Mouse (Mus musculus) lung, postnatal 14 days (tissue): Measurements from ENCODE around the gene Gm10840.
"Not testable (repeated sequence)": the region's sequence is repeated elsewhere in the genome, so short reads cannot be mapped to it uniquely, and the experiment has no call there.

Experiments
- DNase-seq: peaks from one replicate; pipeline ENCODE4 v3.0.0; 2021

The Gm10840 gene

DNA sequence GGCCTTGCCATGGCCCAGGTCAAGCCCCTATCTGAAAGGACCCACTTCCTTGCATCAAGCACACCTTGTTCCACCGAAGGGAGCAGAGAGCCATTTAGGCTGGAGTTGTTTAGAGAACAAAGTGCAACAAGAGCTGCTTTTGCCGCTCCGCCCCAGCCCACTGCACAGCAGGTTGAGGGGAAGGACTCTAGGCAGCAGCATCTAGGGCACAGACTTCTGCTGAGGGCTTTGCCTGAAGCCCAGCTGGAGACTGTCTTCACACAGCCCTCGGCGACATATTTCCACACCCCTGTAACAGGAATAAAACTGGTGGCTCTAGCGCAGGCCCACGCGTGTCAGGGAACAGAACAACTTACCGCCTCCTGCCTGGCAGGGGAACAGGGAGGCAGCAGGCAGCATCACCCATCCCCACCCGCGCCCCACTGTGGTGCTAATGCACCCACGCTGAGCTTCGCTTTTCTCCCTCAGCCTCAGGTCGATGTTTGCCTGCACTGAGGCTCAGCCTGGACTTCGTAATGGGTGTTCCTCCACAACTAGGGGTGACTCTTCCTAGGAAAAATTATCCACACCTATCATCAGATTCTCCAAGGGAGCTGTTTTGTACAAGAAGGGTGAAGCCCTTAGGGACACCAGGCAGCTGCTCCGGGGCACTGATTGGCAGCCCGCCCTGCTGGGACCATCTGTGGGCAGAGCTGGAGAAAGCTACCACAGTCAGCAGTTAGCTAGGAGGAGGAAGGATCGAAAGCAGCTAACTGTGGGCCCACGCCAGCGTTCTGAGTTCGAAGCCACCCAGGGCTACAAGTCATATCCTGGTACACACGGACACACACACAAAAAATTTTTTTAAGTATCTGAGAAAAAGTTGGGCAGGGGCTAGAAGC lies at the start of gene Gm10840, which contains the start of gene Limd2:
Gene Gm10840 (plus strand): TSS at position 10 of the 881 bp plus-strand sequence.
Gene Limd2 (minus strand): TSS at position 20 of the 881 bp plus-strand sequence.
- peak; percentile 60 for DNase-seq

DNA sequence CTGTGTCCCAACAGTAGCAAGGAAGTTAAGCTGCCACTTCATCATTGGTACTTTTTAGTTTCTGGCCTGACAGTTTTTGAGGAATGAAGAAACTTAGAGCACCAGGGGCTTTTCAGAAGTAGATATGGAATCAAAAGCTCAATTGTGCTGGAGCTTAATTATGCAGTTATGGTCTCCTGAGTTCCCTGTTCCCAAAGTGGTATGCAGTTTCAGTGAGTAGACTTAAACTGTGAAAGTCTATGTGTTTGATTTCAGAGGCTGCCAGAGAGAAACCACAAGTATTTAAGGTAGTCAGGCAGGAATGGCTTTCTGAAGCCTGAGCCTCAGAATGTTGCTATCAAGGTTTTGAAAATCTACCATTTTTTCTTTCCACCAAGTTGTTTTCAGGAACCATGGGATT lies 49.0 kb upstream of the Gm10840 start:
- DNase-seq: no peak

DNA sequence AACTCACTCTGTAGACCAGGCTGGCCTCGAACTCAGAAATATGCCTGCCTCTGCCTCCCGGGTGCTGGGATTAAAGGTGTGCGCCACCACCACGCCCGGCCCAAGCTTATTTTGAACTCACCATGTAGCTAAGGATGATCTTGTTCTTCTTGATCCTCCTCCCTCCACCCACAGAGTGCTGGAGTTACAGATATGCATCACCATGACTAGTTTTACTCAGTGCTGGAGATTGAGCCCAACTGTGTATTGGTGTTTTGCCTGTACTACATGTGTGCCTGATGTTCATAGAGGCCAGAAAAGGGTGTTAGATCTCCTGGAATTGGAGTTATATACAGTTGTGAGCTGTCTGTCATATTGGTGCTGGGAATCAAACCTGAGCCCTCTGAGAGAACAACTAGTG lies 38.4 kb upstream of the Gm10840 start:
- DNase-seq: no peak

DNA sequence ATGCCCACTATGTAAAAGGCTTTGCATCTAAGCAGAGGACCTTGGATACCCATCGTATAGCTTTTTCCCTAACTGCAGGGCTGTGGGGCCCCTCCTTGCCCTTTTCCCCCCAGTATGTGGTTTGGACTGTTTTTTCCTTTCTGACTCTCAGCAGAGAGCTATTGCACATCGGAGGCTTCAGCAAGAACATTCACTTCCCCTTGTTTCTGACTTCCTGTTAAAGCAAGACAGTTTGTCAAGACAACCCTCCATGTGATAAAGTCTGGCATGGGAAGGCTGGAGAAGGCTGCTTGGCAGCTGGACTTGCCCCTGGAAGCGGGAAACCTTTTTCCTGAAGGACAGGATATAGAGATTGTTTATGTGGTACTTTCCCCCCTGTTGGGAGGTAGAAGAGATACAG lies 37.9 kb upstream of the Gm10840 start:
- peak; percentile 36 for DNase-seq

DNA sequence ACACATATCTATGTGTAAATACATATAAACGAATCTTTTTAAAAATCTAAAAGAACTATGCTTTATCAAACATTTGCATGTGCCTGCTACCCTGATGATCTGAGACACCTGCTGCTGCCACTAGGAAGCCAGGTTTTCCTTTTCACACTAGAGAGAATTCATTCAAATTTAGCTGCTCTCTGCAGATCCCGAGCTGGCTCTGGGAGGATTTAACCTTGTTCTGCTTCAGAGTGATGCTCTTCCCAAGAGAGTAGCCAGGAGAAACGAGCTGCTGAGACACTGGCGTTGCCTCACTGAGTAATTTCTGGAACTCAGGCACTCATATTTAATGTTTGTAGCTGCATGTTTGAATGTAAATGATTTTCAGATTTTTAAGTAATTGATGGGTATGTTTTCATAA lies 35.9 kb upstream of the Gm10840 start:
- no peak for DNase-seq

DNA sequence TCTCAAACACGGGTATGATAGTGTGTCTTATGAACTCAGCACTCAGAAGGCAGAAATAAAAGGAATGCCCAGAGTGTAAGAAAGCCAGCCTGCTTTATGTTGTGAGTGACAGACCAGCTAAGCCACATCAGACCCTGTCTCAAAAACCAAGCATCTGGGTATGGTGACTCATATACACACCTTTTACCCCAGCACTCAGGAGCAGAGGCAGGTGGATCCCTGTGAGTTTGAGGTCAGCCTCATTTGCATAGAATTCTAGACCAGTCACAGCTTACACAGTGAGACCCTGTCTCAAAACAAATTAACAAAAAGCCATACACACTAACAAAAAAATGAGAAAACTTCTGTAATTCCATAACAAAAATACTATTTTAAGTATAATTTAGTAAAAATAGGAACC lies 34.8 kb upstream of the Gm10840 start:
- no peak for DNase-seq

DNA sequence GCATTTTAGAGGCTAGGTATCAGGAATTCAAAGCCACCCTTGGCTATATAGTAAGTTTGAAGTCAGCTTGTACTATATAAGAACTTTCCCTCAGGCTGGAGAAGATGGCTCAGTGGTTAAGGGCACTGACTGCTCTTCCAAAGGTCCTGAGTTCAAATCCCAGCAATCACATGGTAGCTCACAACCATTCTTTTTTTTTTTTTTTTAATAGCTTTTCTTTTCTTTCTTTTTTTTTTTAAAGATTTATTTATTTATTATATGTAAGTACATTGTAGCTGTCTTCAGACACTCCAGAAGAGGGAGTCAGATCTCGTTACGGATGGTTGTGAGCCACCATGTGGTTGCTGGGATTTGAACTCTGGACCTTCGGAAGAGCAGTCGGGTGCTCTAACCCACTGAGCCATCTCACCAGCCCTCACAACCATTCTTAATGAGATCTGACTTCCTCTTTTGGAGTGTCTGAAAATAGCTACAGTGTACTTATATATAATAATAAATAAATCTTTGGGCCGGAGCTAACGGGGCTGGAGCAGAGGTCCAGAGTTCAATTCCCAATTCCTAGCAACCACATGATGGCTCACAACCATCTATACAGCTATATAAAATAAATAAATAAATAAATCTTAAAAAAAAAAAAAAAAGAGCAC lies 33.8 kb upstream of the Gm10840 start:
- not testable (repeated sequence) for DNase-seq

DNA sequence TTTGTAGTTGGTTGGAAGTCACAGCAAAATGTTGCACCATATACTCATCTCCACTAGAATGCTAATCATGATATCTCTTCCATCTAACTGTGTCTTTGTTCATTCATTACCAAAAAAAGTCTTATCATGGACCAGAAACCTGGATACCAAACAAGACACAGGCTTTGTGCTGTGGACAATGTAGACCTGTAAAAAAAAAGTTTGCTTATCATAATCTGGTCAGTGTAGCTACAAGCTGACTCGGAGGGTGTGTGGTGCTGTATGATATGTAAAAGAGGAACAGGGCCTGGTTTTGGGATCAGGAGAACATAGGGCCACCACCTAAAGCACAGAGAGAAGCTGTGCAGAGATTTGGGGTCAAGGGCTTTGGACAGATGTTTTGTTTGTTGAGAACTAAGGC lies 31.2 kb upstream of the Gm10840 start:
- no peak for DNase-seq

DNA sequence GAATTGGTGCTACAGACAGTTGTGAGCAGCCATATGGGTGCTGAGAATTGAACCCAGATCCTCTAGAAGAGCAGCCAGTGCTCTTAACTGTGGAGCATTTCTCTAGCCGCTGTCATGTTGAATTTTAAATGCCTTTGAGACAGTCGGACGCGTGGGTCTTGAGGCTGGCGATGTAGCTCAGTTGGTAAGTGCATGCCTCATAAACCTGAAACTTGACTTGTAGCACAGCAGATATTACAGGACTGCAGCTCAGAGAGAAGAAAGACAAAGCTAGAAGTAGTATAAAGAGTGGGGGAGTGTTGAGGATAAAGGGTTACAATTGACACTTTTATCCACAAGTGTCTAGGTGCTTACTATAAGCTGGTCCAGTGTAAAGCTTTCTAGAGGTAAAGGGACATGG lies 28.1 kb upstream of the Gm10840 start:
- DNase-seq: no peak

DNA sequence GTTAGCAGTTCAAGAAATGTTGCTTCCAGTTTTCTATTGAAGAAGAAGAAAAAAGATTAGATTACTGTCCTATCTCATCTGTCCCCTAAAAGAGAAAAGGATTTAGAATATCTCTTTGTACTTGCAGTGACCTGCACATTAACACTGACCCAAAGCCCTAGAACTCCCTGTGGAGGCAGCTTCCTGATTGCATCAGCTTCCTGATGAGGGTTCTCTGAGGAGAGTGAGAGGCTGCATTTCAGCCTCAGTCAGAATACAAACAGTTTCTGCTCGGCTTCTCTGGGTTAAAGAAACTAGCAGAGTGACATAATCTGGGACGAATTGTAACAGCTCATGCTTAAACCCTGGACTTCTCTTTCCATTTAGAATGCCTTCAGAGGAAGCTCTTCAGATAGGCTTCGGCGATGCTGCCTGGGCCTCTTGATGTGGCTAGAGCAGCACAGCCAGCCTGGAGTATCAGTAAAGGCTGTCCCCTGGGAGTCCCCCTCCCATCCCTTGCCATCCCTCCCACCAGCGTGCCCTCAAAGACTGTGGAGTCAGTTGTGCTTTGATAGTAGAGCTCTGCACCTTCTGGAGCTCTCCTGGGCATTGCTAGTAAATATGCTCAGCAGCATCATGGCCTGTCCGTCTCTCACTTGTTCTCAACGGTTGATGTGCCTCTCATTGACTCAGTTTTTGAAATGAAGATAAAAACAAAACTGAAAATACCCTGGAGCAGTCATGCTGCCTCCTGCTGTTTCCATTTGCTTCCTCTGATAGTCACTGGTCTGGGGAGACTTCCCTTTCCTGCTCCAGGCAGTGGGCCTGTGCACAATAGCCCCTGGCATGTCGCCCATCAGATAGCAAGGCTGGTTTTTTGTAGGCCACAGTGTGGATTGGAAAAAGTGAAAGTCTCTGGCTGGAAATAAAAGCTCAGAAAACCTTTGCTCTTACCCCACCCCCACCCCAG lies 25.8 kb upstream of the Gm10840 start:
- peak; percentile 91 for DNase-seq

DNA sequence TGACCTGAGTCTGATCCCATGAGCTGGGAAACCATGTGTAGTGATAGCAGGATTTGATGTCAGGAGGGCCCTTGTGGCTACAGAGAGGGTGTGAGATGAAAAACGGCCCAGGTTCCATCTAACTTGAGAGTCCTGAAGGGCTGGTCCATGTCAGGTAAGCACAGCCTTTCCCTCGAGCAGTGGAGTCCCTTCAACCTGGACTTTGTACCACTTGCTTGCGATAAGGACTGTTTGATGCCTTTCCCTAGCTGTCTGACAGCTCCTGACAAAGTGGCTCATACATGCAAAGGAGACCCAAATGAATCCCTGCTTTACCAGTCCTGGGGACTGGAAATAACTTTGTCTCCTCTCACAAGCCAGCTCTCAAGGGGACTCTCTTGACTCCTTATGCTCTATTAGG lies 9.4 kb upstream of the Gm10840 start:
- no peak for DNase-seq

DNA sequence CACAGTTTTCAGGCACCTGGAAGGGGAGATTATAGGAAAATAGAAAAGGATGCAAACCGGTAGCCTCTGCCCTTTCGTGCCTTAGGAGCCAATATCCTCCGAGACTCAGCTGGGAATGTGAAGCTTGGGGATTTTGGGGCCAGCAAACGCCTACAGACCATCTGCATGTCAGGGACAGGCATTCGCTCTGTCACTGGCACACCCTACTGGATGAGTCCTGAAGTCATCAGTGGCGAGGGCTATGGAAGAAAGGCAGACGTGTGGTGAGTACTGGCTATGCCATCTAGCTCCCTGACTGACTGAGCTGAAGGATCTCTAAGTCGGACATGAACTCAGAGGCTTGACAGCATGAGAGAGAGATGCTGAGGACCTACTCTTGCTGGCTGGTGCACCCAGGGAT lies 8.5 kb upstream of the Gm10840 start:
- no peak for DNase-seq

DNA sequence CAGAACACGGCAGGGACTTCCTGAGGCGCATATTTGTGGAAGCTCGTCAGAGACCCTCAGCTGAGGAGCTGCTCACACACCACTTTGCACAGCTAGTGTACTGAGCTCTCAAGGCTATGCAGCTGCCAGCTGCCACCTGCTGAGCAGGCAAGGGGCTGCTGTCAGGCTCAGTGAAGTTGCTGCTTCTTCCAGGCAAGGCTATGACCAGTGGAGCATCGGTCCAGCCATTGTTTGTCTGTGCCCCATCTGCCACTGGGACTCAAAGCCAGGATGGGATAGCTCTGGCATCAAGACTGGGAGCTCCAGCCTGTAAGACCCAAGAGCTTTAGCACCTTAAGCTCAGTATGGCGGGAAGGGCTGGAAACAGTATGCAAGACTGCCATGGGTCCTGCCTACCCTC lies 6.6 kb upstream of the Gm10840 start:
- DNase-seq: no peak

DNA sequence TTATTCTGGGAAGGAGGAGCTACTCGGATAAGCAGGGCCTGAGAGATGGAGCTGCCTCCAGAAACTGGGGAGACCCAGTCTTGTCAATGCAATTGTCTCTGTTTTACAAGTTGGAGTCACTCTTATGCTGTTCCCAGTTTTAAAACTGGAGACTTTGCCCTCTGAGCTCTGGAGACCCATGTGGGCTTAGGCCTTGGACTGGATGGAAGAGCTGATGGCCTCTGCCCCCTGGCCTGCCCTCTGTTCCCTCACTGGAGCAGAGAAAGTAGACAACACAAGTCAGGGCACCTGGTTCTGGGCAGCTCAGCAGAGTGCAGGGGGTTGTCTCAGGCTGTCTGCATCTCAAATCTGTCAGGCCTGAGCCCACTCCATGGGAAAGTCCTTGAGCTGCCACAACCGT lies 5.9 kb upstream of the Gm10840 start:
- no peak for DNase-seq

DNA sequence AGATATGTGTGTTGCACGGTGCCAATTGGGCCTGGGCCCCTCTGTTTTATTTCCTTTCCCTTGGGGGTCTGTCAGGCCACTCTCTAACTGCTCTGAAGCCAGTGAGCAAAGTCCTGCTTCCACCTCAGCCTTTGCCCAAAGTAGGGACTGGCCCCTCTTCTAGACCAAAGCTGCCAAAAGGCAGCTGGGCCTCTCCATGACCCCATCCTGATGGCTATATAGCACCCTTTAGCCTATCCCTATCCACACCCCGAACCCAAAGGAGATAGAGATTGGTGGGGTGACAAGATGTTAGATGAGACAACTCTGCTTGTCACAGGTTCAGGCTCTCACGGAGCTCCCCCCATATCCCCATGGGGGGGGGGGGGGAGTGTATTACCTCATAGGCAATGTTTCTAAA lies 4.9 kb upstream of the Gm10840 start:
- no peak for DNase-seq

DNA sequence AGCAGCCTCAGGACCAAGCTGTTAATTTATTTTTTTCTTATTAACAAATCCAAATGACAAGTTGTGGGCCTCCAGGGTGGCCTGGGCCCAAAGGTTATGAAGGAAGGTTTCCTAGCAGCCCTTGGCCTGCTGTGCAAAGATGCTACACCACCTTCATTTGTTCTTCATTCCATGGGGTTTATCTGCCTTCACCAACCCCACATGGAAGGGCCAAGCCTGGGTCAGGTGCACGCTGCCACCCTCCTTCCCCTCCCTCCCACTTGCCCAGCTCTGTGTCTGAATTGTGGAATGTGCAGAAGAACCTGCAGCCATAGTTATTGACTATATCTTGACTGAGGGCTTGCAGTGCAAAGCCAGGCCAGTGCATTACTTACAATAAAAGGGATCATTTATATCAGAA lies 4.4 kb upstream of the Gm10840 start:
- DNase-seq: no peak

DNA sequence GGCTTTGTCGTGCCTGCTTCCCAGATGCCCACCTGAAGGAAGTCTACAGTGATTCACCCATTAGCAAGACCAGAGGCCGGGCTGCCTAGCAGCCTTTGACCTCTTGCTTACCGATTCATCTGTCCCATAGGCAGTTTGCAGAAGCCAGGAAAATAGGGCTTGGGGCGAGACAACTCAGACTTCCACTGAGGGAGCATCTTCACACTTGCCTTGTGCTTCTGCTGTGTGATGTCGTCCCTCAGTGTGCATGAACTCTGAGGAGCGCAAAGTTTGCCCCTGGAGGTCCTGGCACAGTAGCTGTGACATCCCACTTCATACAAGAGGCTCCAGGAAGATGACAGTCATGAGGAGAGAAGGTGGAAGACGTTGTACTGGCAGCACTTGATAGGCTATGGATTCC lies 3.5 kb upstream of the Gm10840 start:
- DNase-seq: no peak

DNA sequence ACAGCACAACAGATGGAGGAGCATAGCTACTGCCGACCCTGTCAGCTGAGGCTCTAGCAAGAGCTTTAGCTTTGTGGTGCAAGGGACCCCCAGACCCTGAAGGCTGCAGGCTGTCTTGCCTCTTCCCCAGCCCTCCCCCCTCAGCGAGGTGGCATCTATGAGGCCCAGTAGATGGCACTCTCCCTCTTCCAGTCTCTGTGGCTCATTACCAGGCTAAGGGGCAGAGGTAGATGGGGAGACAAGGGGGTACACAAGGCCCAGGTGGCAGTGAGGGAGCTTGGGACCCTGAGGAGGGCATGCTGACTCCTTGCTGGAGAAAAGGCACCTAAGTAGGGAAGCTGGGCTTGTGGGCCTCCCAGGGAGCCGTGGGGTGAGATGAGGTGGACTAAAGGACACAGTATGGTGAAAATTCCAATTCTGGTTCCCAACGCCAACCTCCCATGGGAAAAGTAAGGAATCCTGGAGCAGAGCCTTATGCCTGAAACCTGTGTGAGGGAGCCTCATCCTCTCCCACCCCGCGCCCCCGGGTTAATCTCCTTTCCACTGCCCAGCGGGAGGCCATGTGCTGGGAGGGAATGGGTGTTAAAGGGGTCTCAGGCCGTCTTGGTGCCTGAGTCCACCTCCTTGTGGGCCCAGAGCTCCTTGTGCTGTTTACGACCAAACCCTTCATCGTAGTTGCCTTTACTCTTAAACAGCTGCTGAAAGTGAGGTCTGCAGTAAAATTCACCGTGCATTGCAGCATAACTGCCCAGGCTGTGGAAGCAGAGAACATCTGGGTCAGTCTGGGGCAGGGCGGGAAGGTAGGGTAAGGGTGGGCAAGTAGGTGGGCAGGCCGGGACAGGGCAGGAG lies 2.3 kb upstream of the Gm10840 start:
- DNase-seq: peak; percentile 48

DNA sequence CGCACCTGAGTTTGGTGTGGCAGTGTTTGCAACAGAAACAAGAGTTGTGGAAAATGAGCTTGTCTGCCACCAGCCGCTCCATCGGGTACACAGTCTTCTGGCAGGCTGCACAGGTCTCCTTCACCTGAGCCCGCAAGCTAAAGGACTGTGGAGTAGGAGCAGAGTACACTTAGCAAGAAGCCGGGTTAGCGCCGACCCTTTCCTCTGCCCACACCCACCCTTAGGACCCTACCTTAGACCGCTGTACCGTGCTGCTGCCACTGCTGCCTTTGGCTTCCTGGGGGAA lies 1.8 kb upstream of the Gm10840 start:
- peak; percentile 26 for DNase-seq

DNA sequence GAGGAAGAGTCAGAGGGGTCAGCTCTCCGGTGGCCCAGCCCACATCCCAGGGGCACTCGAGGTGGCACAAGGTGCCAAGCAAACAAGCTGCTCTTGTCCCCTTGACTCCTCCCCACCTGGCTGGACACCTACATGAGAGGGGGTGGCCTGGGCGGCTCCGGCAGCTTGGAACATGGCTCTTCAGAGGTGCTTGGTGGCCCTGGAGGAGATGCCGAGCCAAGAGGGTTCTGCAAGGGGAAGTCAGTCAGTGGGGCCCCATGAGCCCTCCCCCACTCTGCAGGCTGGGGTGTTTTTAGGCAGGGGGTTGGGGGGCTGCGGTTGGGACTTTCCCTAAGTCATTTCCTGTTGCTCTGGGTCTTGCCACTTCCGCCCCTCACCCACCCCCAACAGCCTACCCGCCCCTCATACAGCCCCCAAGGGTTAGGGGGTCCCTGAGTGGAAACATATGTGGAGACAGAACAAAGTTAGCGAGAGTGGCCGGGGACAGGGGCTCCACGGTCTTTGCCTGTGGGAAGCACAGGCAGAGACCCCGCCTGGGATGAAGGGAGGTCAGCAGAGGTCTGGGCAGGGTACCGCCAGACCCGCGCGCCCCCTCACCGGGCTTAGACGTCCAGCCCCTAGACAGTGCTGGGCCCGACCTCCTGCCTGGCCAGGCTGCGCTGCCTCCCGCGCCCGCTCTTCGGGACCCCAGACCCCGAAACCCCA lies 1.3 kb upstream of the Gm10840 start:
- peak; percentile 75 for DNase-seq

DNA sequence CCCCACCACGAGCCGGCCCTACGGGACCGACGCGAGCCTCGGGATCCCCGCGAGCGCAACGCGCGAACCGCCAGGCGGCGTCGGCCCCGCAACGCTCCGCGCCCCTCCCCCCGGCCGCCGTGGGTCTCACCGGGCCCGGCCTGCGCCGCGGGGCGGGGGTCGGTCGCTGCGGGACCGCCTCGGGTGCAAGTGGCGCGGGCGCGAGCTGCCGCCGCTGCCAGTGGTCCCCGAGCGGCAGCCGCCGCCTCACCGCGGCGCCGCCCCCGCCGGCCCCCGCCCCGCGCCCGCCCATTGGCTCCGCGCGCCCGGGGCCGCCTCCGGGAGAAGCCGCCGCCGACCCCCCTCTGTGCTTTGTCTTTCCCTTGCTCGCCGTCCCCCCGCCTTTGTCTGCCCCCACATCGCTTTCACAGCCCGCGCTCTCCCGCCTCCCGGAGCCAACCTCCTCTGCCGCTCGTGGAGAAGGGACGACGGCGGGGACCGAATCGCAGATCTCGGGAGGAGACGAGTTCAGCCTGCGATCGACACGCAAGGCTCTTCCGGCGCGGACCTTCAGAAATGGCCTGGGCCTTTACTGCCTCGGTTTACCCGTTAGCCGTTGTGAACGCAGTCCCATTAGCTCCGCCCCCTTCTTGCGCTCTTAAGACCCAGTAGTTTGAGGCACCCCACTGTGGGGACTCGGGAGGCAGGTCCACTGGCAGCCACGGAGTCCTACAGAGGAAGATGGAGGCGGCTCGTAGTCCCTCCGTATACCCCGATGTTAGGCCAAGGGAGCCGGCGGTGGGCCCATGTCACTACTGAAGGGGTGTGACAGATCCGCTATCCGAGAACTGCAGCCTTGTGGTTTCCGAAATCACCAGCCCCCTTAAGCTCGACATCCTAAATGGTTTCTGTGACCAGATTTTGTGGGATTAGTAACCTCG lies 469 bp upstream of the Gm10840 start:
- DNase-seq: peak; percentile 79
